Mouse (Mus musculus): ENCODE results near the gene P2ry2. TPM values are rescaled to one million over a fixed set of nuclear protein-coding genes. Genes with fewer than 3 reads are reported as not detected.

The P2ry2 gene
- under 1 TPM in 1 of 2 experiments, not detected in 1; 0.16 TPM for polyA plus RNA-seq (2017; shearing (Covaris generic))

GRCm38 (mm10) chr7:101012541-101012940 is at the start of gene P2ry2:
TSS of gene P2ry2 (minus strand) at chr7:101012866.

DNA sequence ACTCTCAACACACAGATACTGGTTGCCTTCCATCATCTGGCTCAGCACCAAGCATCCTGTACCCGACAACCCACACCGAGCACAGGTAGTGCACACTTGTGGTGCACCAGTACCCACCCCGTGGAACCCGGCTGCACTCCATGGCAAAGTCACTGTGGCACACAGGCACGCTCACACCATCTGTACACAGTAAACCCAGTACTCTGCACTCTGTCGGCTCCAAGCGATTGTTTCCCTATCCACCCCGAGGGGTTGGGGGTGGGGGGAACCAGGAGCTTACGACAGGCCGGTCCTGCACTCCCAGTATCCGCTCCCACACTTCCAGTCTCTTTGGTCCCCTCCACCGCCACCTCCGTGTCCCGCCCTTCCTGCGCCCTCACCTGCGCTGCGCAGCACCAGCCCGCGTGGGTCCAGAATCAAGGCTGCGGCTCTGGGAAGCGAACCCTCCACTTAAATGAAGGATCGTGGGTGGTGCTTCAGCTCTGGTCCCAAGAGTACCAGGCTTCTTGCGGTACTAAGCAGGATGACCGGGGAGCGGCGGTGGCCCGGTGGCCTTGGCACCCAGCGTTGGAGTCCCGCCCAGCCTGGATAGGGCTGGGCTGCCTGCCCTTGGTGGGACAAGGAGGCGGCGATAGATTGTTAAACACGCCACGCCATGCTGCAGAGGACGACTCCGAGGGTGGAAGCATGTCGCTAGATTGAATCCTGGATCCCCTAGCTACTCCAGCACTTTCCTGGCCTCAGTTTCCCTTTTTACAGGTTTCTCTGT is 38.3 kb downstream of the P2ry2 start, which contains the start of gene P2ry6:
Gene P2ry6, minus strand, starts transcription at position 515 of the 769 bp plus-strand sequence.

Other genes starting within 250 kb of the P2ry2 start
- gene Relt, start 149.4 kb downstream of the P2ry2 start, polyA plus RNA-seq (2017; shearing (Covaris generic)): 10 to 100 TPM; 23.8 to 33.8 TPM
- gene Arhgef17, start 80.8 kb downstream of the P2ry2 start, polyA plus RNA-seq (2017; shearing (Covaris generic)): under 1 TPM; 0.29 to 0.73 TPM
- gene P2ry6, start 38.2 kb downstream of the P2ry2 start, polyA plus RNA-seq (2017; shearing (Covaris generic)): 1 to 10 TPM in 1 of 2 experiments, under 1 TPM in 1; 0.23 to 1.4 TPM
- gene Fchsd2, start 80.0 kb upstream of the P2ry2 start, polyA plus RNA-seq (2017; shearing (Covaris generic)): 10 to 100 TPM; 30.3 to 37.8 TPM

All from inflammation-experienced regulatory T-cells (primary cell).